Mouse (Mus musculus): ENCODE results near the gene Hpd. TPM values are rescaled to one million over a fixed set of nuclear protein-coding genes. Genes with fewer than 3 reads are reported as not detected.
A peak's percentile ranks its signal among the peaks of the same experiment; 100 is the strongest.

The Hpd gene
- total RNA-seq, 2 experiments from 2014 or later: not detected

- ATAC-seq (replicated peaks; ENCODE audit: low FRiP score, low TSS enrichment, poor library complexity, severe bottlenecking): no peak
These were observed 31.4 kb downstream of the Hpd start for GRCm38 (mm10) chr5:123151077-123151476.

DNA sequence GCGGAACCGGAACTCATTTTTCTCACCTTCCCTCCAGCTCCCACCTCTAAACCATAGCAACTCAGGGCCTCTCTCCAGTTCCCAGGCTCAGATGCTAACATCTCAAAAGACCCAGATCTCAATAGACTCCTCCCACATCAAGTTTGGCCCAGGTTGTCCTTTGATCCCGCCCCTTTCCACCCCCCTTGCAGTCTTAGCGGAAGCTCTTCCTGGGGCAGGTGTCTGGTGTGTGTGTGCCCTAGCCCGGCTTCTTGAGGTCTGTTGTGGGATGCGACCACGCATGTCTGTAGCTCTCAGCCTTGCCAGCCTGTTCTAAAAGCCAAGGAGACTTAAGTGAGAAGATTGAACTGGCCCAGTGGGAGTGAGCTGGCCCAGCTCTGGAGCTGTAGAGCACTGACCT is 31.9 kb downstream of the Hpd start:
- no peak for ATAC-seq (replicated peaks; ENCODE audit: low FRiP score, low TSS enrichment, poor library complexity, severe bottlenecking)

- ATAC-seq (replicated peaks; ENCODE audit: low FRiP score, low TSS enrichment, poor library complexity, severe bottlenecking): peak; percentile 71
These were observed 32.8 kb downstream of the Hpd start for GRCm38 (mm10) chr5:123149451-123150400.

GRCm38 (mm10) chr5:123148073-123148722 is 34.3 kb downstream of the Hpd start:
- no peak for ATAC-seq (replicated peaks; ENCODE audit: low FRiP score, low TSS enrichment, poor library complexity, severe bottlenecking)

- ATAC-seq (replicated peaks; ENCODE audit: low FRiP score, low TSS enrichment, poor library complexity, severe bottlenecking): no peak
These were observed 35.0 kb downstream of the Hpd start for GRCm38 (mm10) chr5:123147569-123147968.

GRCm38 (mm10) chr5:123146357-123146756 is 36.2 kb downstream of the Hpd start:
- no peak for ATAC-seq (replicated peaks; ENCODE audit: low FRiP score, low TSS enrichment, poor library complexity, severe bottlenecking)

- ATAC-seq (replicated peaks; ENCODE audit: low FRiP score, low TSS enrichment, poor library complexity, severe bottlenecking): no peak
These were observed 37.6 kb downstream of the Hpd start for GRCm38 (mm10) chr5:123144746-123145590.

- no peak for ATAC-seq (replicated peaks; ENCODE audit: low FRiP score, low TSS enrichment, poor library complexity, severe bottlenecking)
These were observed 38.4 kb downstream of the Hpd start for GRCm38 (mm10) chr5:123143971-123144745.

- ATAC-seq (replicated peaks; ENCODE audit: low FRiP score, low TSS enrichment, poor library complexity, severe bottlenecking): no peak
These were observed 39.1 kb downstream of the Hpd start for GRCm38 (mm10) chr5:123143251-123143970.

DNA sequence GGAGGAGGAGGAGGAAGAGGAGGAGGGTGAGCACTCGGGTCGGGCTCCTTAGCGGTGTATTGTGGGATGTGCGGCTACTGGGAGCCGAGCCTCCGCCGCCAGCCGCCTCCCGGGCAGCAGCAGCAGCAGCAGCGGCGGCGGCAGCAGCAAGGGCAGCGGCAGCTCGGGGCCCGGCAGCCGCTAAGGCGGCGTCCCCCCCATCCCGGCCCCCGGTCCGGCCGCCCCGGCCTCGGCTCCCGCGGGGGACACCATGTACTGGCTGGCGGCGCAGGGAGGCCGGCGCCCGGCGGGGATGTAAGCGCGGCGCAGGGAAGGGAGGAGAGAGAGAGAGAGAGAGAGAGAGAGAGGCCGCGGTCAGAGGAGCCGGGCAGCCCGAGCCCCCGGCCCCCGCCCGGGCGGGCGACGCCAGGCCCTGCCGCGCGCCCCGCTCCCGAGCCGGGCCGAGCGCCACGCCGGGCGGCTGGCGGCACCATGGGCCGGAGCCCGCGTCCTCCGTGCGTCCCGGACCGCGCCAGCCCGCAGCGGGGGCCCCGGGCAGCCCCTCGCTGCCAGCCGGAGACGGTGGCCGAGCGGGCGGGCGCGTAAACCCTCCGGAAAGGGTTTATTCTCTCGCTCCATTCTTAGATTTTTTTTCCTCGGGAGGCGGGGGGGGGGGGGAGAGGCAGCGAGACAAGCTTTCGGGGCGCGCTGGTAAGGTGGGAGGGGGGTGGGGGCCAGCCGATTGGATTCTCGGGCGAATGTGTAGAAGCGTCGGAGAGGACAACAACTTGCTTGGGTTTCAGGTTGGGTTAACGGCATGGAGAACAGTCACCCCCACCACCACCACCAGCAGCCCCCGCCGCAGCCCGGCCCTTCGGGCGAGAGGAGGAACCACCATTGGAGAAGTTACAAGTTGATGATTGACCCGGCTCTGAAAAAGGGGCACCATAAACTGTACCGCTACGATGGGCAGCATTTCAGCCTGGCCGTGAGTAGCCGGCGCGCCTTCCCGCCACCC is 40.1 kb downstream of the Hpd start, which contains the start of gene Setd1b:
Setd1b (plus strand) TSS at position 33 of the 997 bp plus-strand sequence.
- no peak for ATAC-seq (replicated peaks; ENCODE audit: low FRiP score, low TSS enrichment, poor library complexity, severe bottlenecking)

GRCm38 (mm10) chr5:123141555-123142160 is 40.9 kb downstream of the Hpd start:
- ATAC-seq (replicated peaks; ENCODE audit: low FRiP score, low TSS enrichment, poor library complexity, severe bottlenecking): no peak

- peak; percentile 41 for ATAC-seq (replicated peaks; ENCODE audit: low FRiP score, low TSS enrichment, poor library complexity, severe bottlenecking)
These were observed 41.6 kb downstream of the Hpd start for GRCm38 (mm10) chr5:123140694-123141554.

- no peak for ATAC-seq (replicated peaks; ENCODE audit: low FRiP score, low TSS enrichment, poor library complexity, severe bottlenecking)
These were observed 42.6 kb downstream of the Hpd start for GRCm38 (mm10) chr5:123139722-123140627.

GRCm38 (mm10) chr5:123138953-123139721 is 43.4 kb downstream of the Hpd start:
- ATAC-seq (replicated peaks; ENCODE audit: low FRiP score, low TSS enrichment, poor library complexity, severe bottlenecking): no peak

Data from megakaryocyte-erythroid progenitor cell, adult 5-6 weeks (primary cell).